Mouse (Mus musculus): ENCODE data around the gene Ace.

DNA sequence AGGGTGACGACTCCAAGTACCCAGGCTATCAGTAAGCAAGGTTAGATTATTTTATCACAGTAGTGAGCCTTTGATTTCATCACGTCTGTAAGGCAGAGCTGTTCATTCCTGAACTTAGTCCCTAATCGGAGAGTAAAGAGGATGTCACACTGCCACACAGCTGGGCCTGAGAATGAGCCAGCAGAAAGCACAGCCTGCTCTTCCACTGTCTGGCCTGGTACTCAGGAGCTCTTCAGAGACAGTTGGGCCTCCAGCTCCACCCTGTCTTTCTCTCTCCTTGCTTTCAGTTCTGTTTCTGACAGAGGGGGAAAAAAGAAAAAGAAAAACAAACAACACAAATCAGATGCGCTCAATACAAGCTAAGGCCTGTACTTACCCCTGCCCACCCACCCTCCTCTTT, 1.5 kb upstream of the Ace start:
- no peak for TF ChIP-seq CTCF (IDR thresholded peaks at IDR 0.05; ENCODE audit: control insufficient read depth, insufficient read depth, insufficient read length)
- TF ChIP-seq FOSL1 (IDR thresholded peaks at IDR 0.05; ENCODE audit: insufficient read depth, low read length, poor library complexity, severe bottlenecking): no peak
- no peak for TF ChIP-seq MYOG (IDR thresholded peaks at IDR 0.05; ENCODE audit: control insufficient read depth, extremely low read depth, insufficient read length)
- no peak for TF ChIP-seq MAX (IDR thresholded peaks at IDR 0.05)
